Mouse (Mus musculus) CH12.LX (cell line): ENCODE measurements at regions not wholly inside any gene's neighbourhood (a gene's known extent, or its start where the extent isn't known, plus 50 kb on each side); places are given as distances from the start of the nearest gene placed in this dataset.

ENCODE experiments used
- DNase-seq: peaks from one replicate; pipeline ENCODE4 v3.0.0-alpha.2; 2013; ENCODE audit errors: extremely low read depth
- H3K27ac ChIP-seq: 2 replicates; pipeline ENCODE4 v1.5.1; 2012; ENCODE audit warnings: low read depth, mild to moderate bottlenecking, control low read depth, moderate library complexity; ENCODE audit not compliant: insufficient read depth
- H3K27me3 ChIP-seq: replicated peaks from 2 replicates; pipeline ENCODE3; 2012; ENCODE audit warnings: inconsistent platforms
- H3K36me3 ChIP-seq, 2 experiments: replicated peaks in 1 of 2; 2 replicates each; pipeline versions ENCODE3 to v1.6.1; 2012; ENCODE audit warnings: inconsistent platforms in 1 of 2, low read length in 1 of 2, mild to moderate bottlenecking in 1 of 2, mixed read lengths in 1 of 2, moderate library complexity in 1 of 2; ENCODE audit not compliant: control insufficient read depth in 1 of 2, insufficient read depth in 1 of 2
- H3K4me1 ChIP-seq, 2 experiments: 2 replicates each; pipeline ENCODE4 v1.6.1; 2012; ENCODE audit warnings: inconsistent platforms in 1 of 2, moderate library complexity in 1 of 2; ENCODE audit not compliant: insufficient read depth in 2 of 2, control insufficient read depth in 1 of 2
- H3K4me2 ChIP-seq: 2 replicates; pipeline ENCODE4 v1.6.1; 2012; ENCODE audit warnings: low read depth, mild to moderate bottlenecking, control low read depth; ENCODE audit not compliant: poor library complexity, insufficient read depth, severe bottlenecking
- H3K4me3 ChIP-seq, 3 experiments: fragments of 150-350 bp in 1 of 3; sonication (generic) in 1 of 3; replicated peaks in 1 of 3; 2 replicates each; pipeline versions ENCODE3 to v1.5.1; 2011 to 2012; ENCODE audit warnings: low read depth in 2 of 3, low read length in 2 of 3, mild to moderate bottlenecking in 2 of 3, moderate library complexity in 2 of 3, control low read depth in 1 of 3, improper control_type of control experiment in 1 of 3, inconsistent platforms in 1 of 3, mixed read lengths in 1 of 3; ENCODE audit not compliant: poor library complexity in 1 of 3
- H3K79me2 ChIP-seq: replicated peaks from 2 replicates; pipeline ENCODE4 v1.6.1; 2012; ENCODE audit warnings: mild to moderate bottlenecking, moderate library complexity; ENCODE audit not compliant: control insufficient read depth, poor library complexity, insufficient read depth, severe bottlenecking; ENCODE audit errors: extremely low read depth
- H3K9ac ChIP-seq: 2 replicates; pipeline ENCODE4 v1.6.1; 2012; ENCODE audit warnings: low read depth, mild to moderate bottlenecking, control low read depth, moderate library complexity; ENCODE audit not compliant: insufficient read depth
- H3K9me3 ChIP-seq: replicated peaks from 2 replicates; pipeline ENCODE3; 2012; ENCODE audit warnings: low read length, inconsistent platforms, mixed read lengths
- BHLHE40 ChIP-seq: IDR thresholded peaks from 2 replicates; pipeline ENCODE4 v1.6.1; 2011; ENCODE audit warnings: mild to moderate bottlenecking, low read depth, low read length, improper control_type of control experiment
- CHD2 ChIP-seq: IDR thresholded peaks from 2 replicates; pipeline ENCODE4 v1.6.1; 2011; ENCODE audit warnings: low read length, improper control_type of control experiment
- CTCF ChIP-seq, 2 experiments: IDR thresholded peaks in 1 of 2; conservative IDR thresholded peaks in 1 of 2; 2 replicates each; pipeline ENCODE4 v1.5.1; 2011 to 2012; ENCODE audit warnings: low read depth in 2 of 2, low read length in 2 of 2, improper control_type of control experiment in 1 of 2, inconsistent platforms in 1 of 2, mild to moderate bottlenecking in 1 of 2, moderate library complexity in 1 of 2
- ELF1 ChIP-seq: IDR thresholded peaks from 2 replicates; pipeline ENCODE4 v1.6.1; 2014; ENCODE audit warnings: low read depth, mild to moderate bottlenecking, inconsistent platforms, low read length, improper control_type of control experiment
- EP300 ChIP-seq: IDR thresholded peaks from 2 replicates; pipeline ENCODE4 v1.6.1; 2011; ENCODE audit warnings: low read length, improper control_type of control experiment
- ETS1 ChIP-seq: conservative IDR thresholded peaks from 2 replicates; pipeline ENCODE4 v1.6.1; 2012; ENCODE audit warnings: low read depth, mild to moderate bottlenecking, inconsistent platforms, low read length, improper control_type of control experiment, moderate library complexity
- GABPA ChIP-seq: IDR thresholded peaks from 2 replicates; pipeline ENCODE4 v1.6.1; 2012; ENCODE audit warnings: low read depth, low read length, improper control_type of control experiment, inconsistent platforms; ENCODE audit not compliant: insufficient replicate concordance
- HCFC1 ChIP-seq: IDR thresholded peaks from 2 replicates; pipeline ENCODE4 v1.6.1; 2012; ENCODE audit warnings: low read depth, mild to moderate bottlenecking, inconsistent platforms, low read length, improper control_type of control experiment
- IRF4 ChIP-seq: IDR thresholded peaks from 2 replicates; pipeline ENCODE4 v1.6.1; 2014; ENCODE audit warnings: low read depth, mild to moderate bottlenecking, inconsistent platforms, low read length, improper control_type of control experiment
- JUN ChIP-seq: IDR thresholded peaks from 2 replicates; pipeline ENCODE4 v1.6.1; 2011; ENCODE audit warnings: low read depth, mild to moderate bottlenecking, low read length, improper control_type of control experiment, moderate library complexity; ENCODE audit not compliant: insufficient read depth
- KAT2A ChIP-seq: IDR thresholded peaks from 2 replicates; pipeline ENCODE4 v1.6.1; 2012; ENCODE audit warnings: low read length, improper control_type of control experiment, inconsistent platforms; ENCODE audit not compliant: insufficient replicate concordance
- MAX ChIP-seq: IDR thresholded peaks from 2 replicates; pipeline ENCODE4 v1.6.1; 2011; ENCODE audit warnings: low read length, improper control_type of control experiment
- MAZ ChIP-seq: IDR thresholded peaks from 2 replicates; pipeline ENCODE4 v1.6.1; 2012; ENCODE audit warnings: low read depth, mild to moderate bottlenecking, inconsistent platforms, low read length, improper control_type of control experiment, moderate library complexity
- MEF2A ChIP-seq: IDR thresholded peaks from 2 replicates; pipeline ENCODE4 v1.6.1; 2014; ENCODE audit warnings: low read depth, mild to moderate bottlenecking, inconsistent platforms, low read length, improper control_type of control experiment, borderline replicate concordance
- MXI1 ChIP-seq: IDR thresholded peaks from 2 replicates; pipeline ENCODE4 v1.6.1; 2011; ENCODE audit warnings: mild to moderate bottlenecking, low read depth, low read length, improper control_type of control experiment
- MYC ChIP-seq: IDR thresholded peaks from 2 replicates; pipeline ENCODE4 v1.6.1; 2011; ENCODE audit warnings: low read depth, mild to moderate bottlenecking, improper control_type of control experiment, low read length
- NELFE ChIP-seq: IDR thresholded peaks from 2 replicates; pipeline ENCODE4 v1.6.1; 2011; ENCODE audit warnings: low read depth, low read length, improper control_type of control experiment
- NRF1 ChIP-seq: IDR thresholded peaks from 2 replicates; pipeline ENCODE4 v1.6.1; 2014; ENCODE audit warnings: low read depth, mild to moderate bottlenecking, inconsistent platforms, low read length, improper control_type of control experiment, moderate library complexity
- PAX5 ChIP-seq: IDR thresholded peaks from 2 replicates; pipeline ENCODE4 v1.6.1; 2012; ENCODE audit warnings: low read length, inconsistent platforms, mixed read lengths
- POLR2A ChIP-seq: IDR thresholded peaks from 2 replicates; pipeline ENCODE4 v1.6.1; 2011; ENCODE audit warnings: low read depth, mild to moderate bottlenecking, improper control_type of control experiment, low read length
- RAD21 ChIP-seq: IDR thresholded peaks from 2 replicates; pipeline ENCODE4 v1.6.1; 2011; ENCODE audit warnings: low read depth, mild to moderate bottlenecking, low read length, improper control_type of control experiment, moderate library complexity
- SIN3A ChIP-seq: IDR thresholded peaks from 2 replicates; pipeline ENCODE4 v1.6.1; 2012; ENCODE audit warnings: low read length, improper control_type of control experiment, inconsistent platforms
- SMC3 ChIP-seq: IDR thresholded peaks from 2 replicates; pipeline ENCODE4 v1.6.1; 2011; ENCODE audit warnings: low read depth, low read length, improper control_type of control experiment
- TBP ChIP-seq: conservative IDR thresholded peaks from 2 replicates; pipeline ENCODE4 v1.6.1; 2011; ENCODE audit warnings: low read depth, low read length, improper control_type of control experiment
- TCF12 ChIP-seq: IDR thresholded peaks from 2 replicates; pipeline ENCODE4 v1.6.1; 2014; ENCODE audit warnings: low read depth, mild to moderate bottlenecking, inconsistent platforms, low read length, improper control_type of control experiment
- UBTF ChIP-seq: IDR thresholded peaks from 2 replicates; pipeline ENCODE4 v1.6.1; 2012; ENCODE audit warnings: low read depth, mild to moderate bottlenecking, inconsistent platforms, low read length, improper control_type of control experiment, moderate library complexity
- USF1 ChIP-seq: IDR thresholded peaks from 2 replicates; pipeline ENCODE4 v1.6.1; 2014; ENCODE audit warnings: low read depth, mild to moderate bottlenecking, inconsistent platforms, low read length, improper control_type of control experiment
- ZC3H11A ChIP-seq: IDR thresholded peaks from 2 replicates; pipeline ENCODE4 v1.6.1; 2012; ENCODE audit warnings: low read depth, mild to moderate bottlenecking, inconsistent platforms, low read length, improper control_type of control experiment
- ZKSCAN1 ChIP-seq: IDR thresholded peaks from 2 replicates; pipeline ENCODE4 v1.6.1; 2012; ENCODE audit warnings: low read depth, inconsistent platforms, low read length, improper control_type of control experiment, borderline replicate concordance
- ZNF384 ChIP-seq: IDR thresholded peaks from 2 replicates; pipeline ENCODE4 v1.6.1; 2012; ENCODE audit warnings: low read depth, low read length, improper control_type of control experiment, inconsistent platforms
- dilution Hi-C: fragments of 300-500 bp; cut with MboI; formaldehyde crosslinking; loops from 2 replicates; pipeline ENCODE4 v1.14.3; 2020; ENCODE audit warnings: low sequenced_read_pairs; ENCODE audit not compliant: extremely low pct_unique_long_range_greater_than_20kb, extremely low pct_ligation_motif_present
- in situ Hi-C: fragments of 300-500 bp; cut with MboI; formaldehyde crosslinking; loops from 3 replicates; pipeline ENCODE4 v1.14.3; 2019; ENCODE audit warnings: low sequenced_read_pairs, low pct_ligation_motif_present, low pct_unique_long_range_greater_than_20kb, mixed read lengths

GRCm38 (mm10) chr13:92973791-92974190 lies 129.2 kb downstream of the Mtx3 start:
- Histone ChIP-seq H3K4me2 (0 out of 2 replicates have a peak overlapping the region, but pooled peaks have one; percentile 16), H3K4me3 (no peak overlapping the region), H3K36me3 (no peaks in the 10 kb centered on the region), H3K4me1 (peaks cover 0 to 18% of the 10 kb centered on the region in 2 experiments; a peak in 3 of 4 replicates), H3K79me2 (no peaks in the 10 kb centered on the region), H3K27ac (no peak overlapping the region), H3K9me3 (no peaks in the 10 kb centered on the region)
- dilution Hi-C loops, result no loop called here
- in situ Hi-C loops, result no loop called here
- no peak for DNase-seq
- peak; percentile 17 for TF ChIP-seq RAD21
- no peak for TF ChIP-seq GABPA
- TF ChIP-seq EP300, result no peak
- no peak for TF ChIP-seq PAX5
- no peak for TF ChIP-seq ZKSCAN1
- TF ChIP-seq NRF1, result no peak
- peak; percentile 51 for TF ChIP-seq SMC3
- TF ChIP-seq MAZ, result no peak
- no peak for TF ChIP-seq MYC
- no peak for TF ChIP-seq MXI1
- TF ChIP-seq CHD2, result no peak
- TF ChIP-seq JUN, result no peak
- no peak for TF ChIP-seq UBTF
- no peak for TF ChIP-seq BHLHE40
- TF ChIP-seq CTCF (conservative IDR thresholded peaks at IDR 0.05 in 1 of 2, IDR thresholded peaks at IDR 0.05 in 1 of 2; ENCODE audit: low read depth in 2 of 2, low read length in 2 of 2), result peak in 1 of 2 experiments; percentile 44; a peak in 2 of 4 replicates
- TF ChIP-seq ETS1, result no peak
- no peak for TF ChIP-seq MAX
- TF ChIP-seq MEF2A, result no peak
- no peak for TF ChIP-seq TCF12
- TF ChIP-seq, all 38 proteins: peak for 3
- Histone ChIP-seq H3K9ac (no peak overlapping the region), H3K27me3 (no peaks in the 10 kb centered on the region)

DNA sequence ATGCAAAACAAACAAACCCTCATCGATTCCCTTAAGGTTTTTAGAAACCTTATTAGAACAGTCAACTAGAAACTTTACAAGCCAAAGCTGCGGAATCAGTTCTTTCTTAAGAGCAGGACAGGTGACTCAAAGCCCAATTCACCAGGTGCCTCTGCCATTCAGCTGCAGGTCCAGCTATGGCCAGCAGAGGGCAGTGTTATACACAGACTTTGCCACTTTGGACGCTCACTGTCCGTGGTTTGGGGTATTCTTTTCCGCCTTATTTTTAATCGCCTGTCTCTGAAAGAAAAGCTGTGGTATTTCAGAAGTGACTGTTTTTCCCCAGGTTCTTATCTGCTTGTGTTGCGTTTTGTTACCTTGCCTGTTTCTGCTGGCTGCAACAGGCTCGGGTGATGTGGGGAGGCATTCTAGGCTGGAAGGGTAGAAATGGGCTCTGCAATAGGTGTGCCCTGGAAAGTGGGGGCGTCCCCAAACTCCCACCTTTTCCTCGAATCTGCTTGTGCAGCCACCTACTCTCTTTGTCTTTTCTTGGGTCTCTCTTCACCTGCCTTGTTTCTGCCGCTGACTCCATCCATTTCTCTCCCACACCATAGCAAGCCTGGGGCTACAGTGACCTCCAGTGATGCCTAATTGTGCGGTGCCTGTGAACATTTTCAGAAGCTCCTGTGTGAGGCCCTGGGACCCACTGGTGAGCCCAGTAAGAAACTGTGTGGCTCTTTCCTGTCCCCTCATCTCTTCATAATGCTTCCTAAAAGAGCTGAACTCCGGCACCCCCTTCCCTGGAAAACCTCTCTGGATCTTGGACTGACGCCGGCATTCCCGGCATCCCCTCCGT lies 142.4 kb downstream of the Mtx3 start:
- no peaks in the 10 kb centered on the region for H3K36me3 ChIP-seq
- H3K27ac ChIP-seq, result no peak overlapping the region
- H3K27me3 ChIP-seq, result no peaks in the 10 kb centered on the region
- DNase-seq, result peak; percentile 77
- peak overlapping the region in 2 of 3 experiments; percentile 16 to 21 for H3K4me3 ChIP-seq
- peaks cover 2% of the 10 kb centered on the region for H3K9me3 ChIP-seq
- dilution Hi-C loops (no loop called here), in situ Hi-C loops (no loop called here)
- H3K79me2 ChIP-seq, result no peaks in the 10 kb centered on the region
- H3K4me1 ChIP-seq, result peaks cover 2 to 18% of the 10 kb centered on the region in 2 experiments; a peak in 3 of 4 replicates
- peak overlapping the region; percentile 89 for H3K4me2 ChIP-seq
- no peak overlapping the region for H3K9ac ChIP-seq
- TF ChIP-seq MEF2A (no peak), SIN3A (no peak), POLR2A (no peak), NRF1 (no peak), TBP (no peak), UBTF (no peak), ZC3H11A (peak; percentile 72), BHLHE40 (no peak), CHD2 (no peak), MAZ (0 out of 2 replicates have a peak, but pooled peaks have one; percentile 45), KAT2A (no peak), ETS1 (no peak), NELFE (no peak), MYC (no peak), USF1 (no peak), ZNF384 (no peak), RAD21 (peak; percentile 92), ELF1 (no peak), HCFC1 (no peak), MXI1 (no peak), JUN (no peak), IRF4 (0 out of 2 replicates have a peak, but pooled peaks have one; percentile 33)
